Mouse (Mus musculus) heart, postnatal 14 days (tissue): ENCODE results near the gene Sema6d. TPM values are rescaled to one million over a fixed set of nuclear protein-coding genes. Genes with fewer than 3 reads are reported as not detected.
A peak's percentile ranks its signal among the peaks of the same experiment; 100 is the strongest.
"Not testable (repeated sequence)": the region's sequence is repeated elsewhere in the genome, so short reads cannot be mapped to it uniquely, and the experiment has no call there.

Experiments
- DNase-seq, 2 experiments: peaks; one replicate each; pipeline ENCODE4 v3.0.0; 2021 to 2022
- intact Hi-C: fragments of 180-260 bp; cut with DNase I; formaldehyde crosslinking; loops from one replicate; pipeline ENCODE4 v1.15.1; 2025
- total RNA-seq, 2 experiments: library from RNA; stranded (reverse); gene quantifications; 2 replicates each; pipeline ENCODE4 v1.2.3; 2021

The Sema6d gene
- total RNA-seq, 2 experiments from 2014 or later: 23.6 to 23.8 TPM

- no peak for DNase-seq
- intact Hi-C loops: no loop called here
Observed at GRCm38 (mm10) chr2:124264309-124264708, 174.5 kb downstream of the Sema6d start.

GRCm38 (mm10) chr2:124271156-124271555, 181.4 kb downstream of the Sema6d start:
- DNase-seq: no peak
- intact Hi-C loops: no loop called here

GRCm38 (mm10) chr2:124277492-124277891, 187.7 kb downstream of the Sema6d start:
- DNase-seq: no peak
- intact Hi-C loops: no loop called here

GRCm38 (mm10) chr2:124285109-124285508, 195.3 kb downstream of the Sema6d start:
- intact Hi-C loops: loop anchor here (5.0 kb wide), 1 partner anchor 183 kb away; no protein-coding TSS in a partner anchor
- no peak for DNase-seq

- intact Hi-C loops: loop anchor here (5.0 kb wide), 1 partner anchor 187 kb away; no protein-coding TSS in a partner anchor
- DNase-seq: no peak
Observed at GRCm38 (mm10) chr2:124289356-124289755, 199.6 kb downstream of the Sema6d start.

GRCm38 (mm10) chr2:124291145-124291544, 201.4 kb downstream of the Sema6d start:
- DNase-seq: no peak
- intact Hi-C loops: no loop called here

GRCm38 (mm10) chr2:124293601-124294000, 203.8 kb downstream of the Sema6d start:
- intact Hi-C loops: no loop called here
- DNase-seq: no peak

- peak; percentile 9 to 33 for DNase-seq
- intact Hi-C loops: loop anchor here (5.0 kb wide), 2 partner anchors 314 to 629 kb away; no protein-coding TSS in a partner anchor
Observed at GRCm38 (mm10) chr2:124298351-124298750, 208.6 kb downstream of the Sema6d start.

- peak; percentile 6 to 16 for DNase-seq
- intact Hi-C loops: loop anchor here (5.0 kb wide), 2 partner anchors 313 to 628 kb away; no protein-coding TSS in a partner anchor
Observed at GRCm38 (mm10) chr2:124298872-124299271, 209.1 kb downstream of the Sema6d start.

- intact Hi-C loops: no loop called here
- no peak for DNase-seq
Observed at GRCm38 (mm10) chr2:124308605-124309004, 218.8 kb downstream of the Sema6d start.

- intact Hi-C loops: no loop called here
- DNase-seq: no peak
Observed at GRCm38 (mm10) chr2:124309361-124310128, 219.8 kb downstream of the Sema6d start.

- DNase-seq: no peak
- intact Hi-C loops: no loop called here
Observed at GRCm38 (mm10) chr2:124322528-124323215, 232.9 kb downstream of the Sema6d start.

GRCm38 (mm10) chr2:124324107-124324724, 234.4 kb downstream of the Sema6d start:
- no peak for DNase-seq
- intact Hi-C loops: no loop called here

GRCm38 (mm10) chr2:124329473-124330130, 239.8 kb downstream of the Sema6d start:
- no peak for DNase-seq
- intact Hi-C loops: no loop called here

GRCm38 (mm10) chr2:124332890-124333289, 243.1 kb downstream of the Sema6d start:
- intact Hi-C loops: no loop called here
- no peak for DNase-seq

GRCm38 (mm10) chr2:124334655-124335054, 244.9 kb downstream of the Sema6d start:
- DNase-seq, intact Hi-C loops: not testable (repeated sequence)

GRCm38 (mm10) chr2:124338296-124338695, 248.5 kb downstream of the Sema6d start:
- no peak for DNase-seq
- intact Hi-C loops: no loop called here

GRCm38 (mm10) chr2:124354191-124354590, 264.4 kb downstream of the Sema6d start:
- intact Hi-C loops: no loop called here

GRCm38 (mm10) chr2:124354716-124355115, 264.9 kb downstream of the Sema6d start:
- no peak for DNase-seq
- intact Hi-C loops: no loop called here

More at GRCm38 (mm10) chr2:124354191-124354590, 264.4 kb downstream of the Sema6d start:
- no peak for DNase-seq

GRCm38 (mm10) chr2:124369291-124369690, 279.5 kb downstream of the Sema6d start:
- peak in 1 of 2 experiments; percentile 37 for DNase-seq
- intact Hi-C loops: no loop called here
